Mouse (Mus musculus) liver, embryonic 12.5 days (tissue): ENCODE results near the gene Trpc7. TPM values are rescaled to one million over a fixed set of nuclear protein-coding genes. Genes with fewer than 3 reads are reported as not detected.

ENCODE experiments used
- ATAC-seq: fragments of 200-750 bp; cut with Nextera tagmentation; 2 replicates; pipeline ENCODE4 v1.8.0; 2017; ENCODE audit warnings: moderate number of reproducible peaks, mild to moderate bottlenecking, moderate library complexity
- H3K27ac ChIP-seq: fragments of 300-500 bp; sonication (generic); 2 replicates; pipeline ENCODE4 v1.5.1; 2016; ENCODE audit warnings: mild to moderate bottlenecking
- H3K27me3 ChIP-seq: fragments of 300-500 bp; sonication (generic); replicated peaks from 2 replicates; pipeline ENCODE4 v1.6.1; 2016; ENCODE audit warnings: mild to moderate bottlenecking, moderate library complexity
- H3K36me3 ChIP-seq: fragments of 300-500 bp; sonication (generic); 2 replicates; pipeline ENCODE4 v1.6.1; 2016; ENCODE audit warnings: mild to moderate bottlenecking, moderate library complexity
- H3K4me1 ChIP-seq: fragments of 300-500 bp; sonication (generic); 2 replicates; pipeline ENCODE4 v1.6.1; 2016
- H3K4me2 ChIP-seq: fragments of 300-500 bp; sonication (generic); 2 replicates; pipeline ENCODE4 v1.6.1; 2016; ENCODE audit warnings: mild to moderate bottlenecking, moderate library complexity
- H3K4me3 ChIP-seq: fragments of 300-500 bp; sonication (generic); 2 replicates; pipeline ENCODE4 v1.5.1; 2016; ENCODE audit warnings: mild to moderate bottlenecking, moderate library complexity
- H3K9ac ChIP-seq: fragments of 300-500 bp; sonication (generic); 2 replicates; pipeline ENCODE4 v1.6.1; 2016; ENCODE audit warnings: mild to moderate bottlenecking, moderate library complexity
- H3K9me3 ChIP-seq: fragments of 300-500 bp; sonication (generic); replicated peaks from 2 replicates; pipeline ENCODE4 v1.6.1; 2016; ENCODE audit warnings: mild to moderate bottlenecking, moderate library complexity
- WGBS: fragments of 180-500 bp; shearing (Covaris S2); methylation state at CpG from one replicate; pipeline ENCODE4 v1.1.7; 2016; ENCODE audit not compliant: insufficient replicate concordance; 5-methylcytosine and 5-hydroxymethylcytosine counted together
- polyA plus RNA-seq: library from polyadenylated mRNA; unstranded; fragments of >200 nt; fragmentation: Nextera tagmentation; extraction: Ambion mirVana; gene quantifications from 2 replicates; pipeline ENCODE4 v1.2.1, GENCODE M21; 2016

Gene Trpc7
- not detected in 2 replicates for polyA plus RNA-seq

DNA sequence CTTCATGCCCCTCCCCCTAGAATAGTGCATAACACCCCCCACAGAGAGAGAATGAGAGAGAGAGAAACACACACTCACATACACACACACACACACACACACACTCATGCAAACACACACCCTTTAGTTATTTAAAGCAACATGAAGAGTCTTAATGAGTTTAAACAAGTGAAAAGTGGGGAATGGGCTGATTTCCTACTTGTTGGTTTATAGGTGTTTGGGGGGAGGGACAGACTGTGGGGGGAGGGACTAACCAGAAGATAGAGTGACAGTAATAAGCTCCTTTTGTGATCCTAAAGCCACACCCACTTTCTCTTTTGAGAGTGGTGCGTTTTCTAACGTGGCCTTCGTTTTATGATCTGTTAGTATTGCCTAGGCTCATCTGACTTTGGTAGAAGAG is at the start of gene Trpc7:
Gene Trpc7, minus strand, starts transcription at position 101 of the 400 bp plus-strand sequence.
- no peaks in the 10 kb centered on the region for H3K9me3 ChIP-seq
- no peaks in the 10 kb centered on the region for H3K4me1 ChIP-seq
- H3K27ac ChIP-seq = no peak within 1 kb of the TSS
- no peaks in the 10 kb centered on the region for H3K27me3 ChIP-seq
- no peak within 1 kb of the TSS for H3K4me3 ChIP-seq
- H3K4me2 ChIP-seq = no peak within 1 kb of the TSS
- ATAC-seq = no peak
- H3K9ac ChIP-seq = no peak within 1 kb of the TSS
- WGBS = 61% methylated on average over 3 of the region's 3 CpGs
- H3K36me3 ChIP-seq = no peaks in the 10 kb centered on the region

DNA sequence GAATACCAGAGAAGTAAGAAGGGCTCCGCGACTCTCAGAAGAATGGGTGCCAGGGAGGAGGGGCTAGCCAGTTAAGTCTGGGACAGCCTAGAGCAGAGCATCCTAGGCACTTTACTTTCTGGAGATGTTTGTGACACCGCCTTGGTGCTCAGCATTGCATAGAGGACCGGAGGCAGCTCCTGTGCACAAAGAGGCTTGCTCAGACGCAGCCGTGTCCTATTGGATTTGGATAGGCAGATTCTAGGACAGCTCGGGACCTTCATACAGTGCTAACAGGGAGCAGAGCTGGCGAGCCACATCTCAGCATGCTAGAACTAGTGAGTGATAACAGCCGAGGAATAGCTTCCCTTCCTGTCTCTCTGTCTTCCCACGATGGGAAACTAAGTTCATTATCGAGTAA is 43.5 kb upstream of the Trpc7 start:
- no peak for ATAC-seq

DNA sequence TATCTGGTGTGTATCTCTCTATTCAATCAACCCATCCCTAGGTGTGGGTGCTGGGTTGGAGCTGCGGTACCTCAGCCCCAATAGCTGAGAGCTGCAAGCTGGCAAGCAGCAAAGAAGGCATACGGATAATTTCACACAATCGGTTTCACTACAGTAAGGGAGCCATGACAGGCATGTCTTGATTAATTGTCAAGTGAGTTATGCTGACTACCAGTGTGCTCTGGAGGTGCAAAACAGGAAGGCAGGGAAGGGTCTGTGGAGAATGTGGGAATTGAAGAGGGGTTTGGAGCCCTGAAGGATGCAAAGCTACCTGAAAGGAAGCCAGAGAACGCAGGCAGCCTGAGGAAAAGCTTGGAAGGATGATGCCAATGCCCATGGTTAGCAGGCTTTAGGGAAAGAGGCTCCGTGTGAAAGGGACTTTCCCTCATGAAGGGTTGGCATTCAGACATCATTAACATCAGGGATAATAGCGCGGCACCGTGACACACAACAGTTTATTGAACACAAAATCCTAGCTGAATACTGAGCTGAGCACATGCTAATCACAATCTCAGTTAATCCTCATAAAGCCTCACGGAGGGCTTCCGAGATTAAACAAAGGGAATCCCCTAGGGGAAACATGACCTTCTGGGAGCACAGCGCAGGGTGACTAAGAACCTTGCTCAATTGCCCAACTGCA is 38.2 kb upstream of the Trpc7 start:
- no peaks in the 10 kb centered on the region for H3K27me3 ChIP-seq
- no peak overlapping the region for H3K4me2 ChIP-seq
- no peaks in the 10 kb centered on the region for H3K36me3 ChIP-seq
- no peak overlapping the region for H3K4me3 ChIP-seq
- no peaks in the 10 kb centered on the region for H3K4me1 ChIP-seq
- H3K9ac ChIP-seq = no peak overlapping the region
- 67% methylated on average over 11 of the region's 11 CpGs for WGBS
- H3K9me3 ChIP-seq = no peaks in the 10 kb centered on the region
- ATAC-seq = no peak
- H3K27ac ChIP-seq = no peak overlapping the region

More for the DNA sequence above, 43.5 kb upstream of the Trpc7 start:
- H3K4me1 ChIP-seq = no peaks in the 10 kb centered on the region
- no peaks in the 10 kb centered on the region for H3K36me3 ChIP-seq
- H3K4me3 ChIP-seq = no peak overlapping the region
- no peak overlapping the region for H3K9ac ChIP-seq
- no peaks in the 10 kb centered on the region for H3K9me3 ChIP-seq
- no peaks in the 10 kb centered on the region for H3K27me3 ChIP-seq
- H3K27ac ChIP-seq = no peak overlapping the region
- H3K4me2 ChIP-seq = no peak overlapping the region
- WGBS = 70% methylated on average over 11 of the region's 11 CpGs

DNA sequence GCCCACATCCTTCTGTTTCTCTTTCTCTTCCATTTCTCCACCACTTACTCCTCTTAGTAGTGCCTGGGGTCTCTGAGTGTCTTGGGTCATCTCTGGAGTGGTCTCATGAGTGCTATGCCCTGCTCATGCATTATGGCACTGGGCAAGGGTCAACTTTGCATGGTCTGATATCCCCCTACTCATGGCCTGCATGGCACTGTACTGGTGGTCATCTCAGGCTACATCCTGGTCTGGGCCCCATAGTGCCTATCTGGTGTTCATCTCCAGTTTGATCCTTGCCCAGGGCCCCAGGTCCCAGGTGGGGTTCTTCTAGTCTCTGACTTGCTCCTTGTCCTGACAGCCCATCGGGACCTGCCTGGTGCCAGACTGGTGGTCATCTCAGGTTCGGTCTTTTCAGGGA is 34.6 kb upstream of the Trpc7 start:
- H3K27ac ChIP-seq = no peak overlapping the region
- H3K4me1 ChIP-seq = no peaks in the 10 kb centered on the region
- WGBS = 78% methylated on average over 2 of the region's 2 CpGs
- no peak overlapping the region for H3K4me2 ChIP-seq
- no peak overlapping the region for H3K9ac ChIP-seq
- no peak overlapping the region for H3K4me3 ChIP-seq
- no peaks in the 10 kb centered on the region for H3K36me3 ChIP-seq
- ATAC-seq = no peak
- no peaks in the 10 kb centered on the region for H3K27me3 ChIP-seq
- H3K9me3 ChIP-seq = no peaks in the 10 kb centered on the region

DNA sequence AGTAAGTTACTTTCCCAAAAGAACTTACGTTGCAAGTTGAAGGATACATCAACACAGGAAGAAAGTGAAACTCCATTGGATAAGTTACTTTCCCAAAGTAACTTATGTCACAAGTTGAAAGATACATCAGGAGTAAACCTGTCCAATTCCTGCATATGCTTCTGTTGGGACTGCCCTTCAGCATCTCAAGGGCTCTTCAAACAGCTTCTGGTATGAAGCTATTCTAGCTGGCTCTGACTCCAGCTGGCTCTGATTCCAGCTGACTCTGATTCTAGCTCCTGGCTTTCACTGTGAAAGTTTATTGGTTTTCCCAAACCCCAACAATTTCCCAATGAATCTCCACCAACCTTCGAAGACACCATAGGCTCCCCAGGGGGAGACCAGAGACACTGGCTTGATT is 27.2 kb upstream of the Trpc7 start:
- Histone ChIP-seq H3K27me3 (no peaks in the 10 kb centered on the region), H3K36me3 (no peaks in the 10 kb centered on the region), H3K4me1 (no peaks in the 10 kb centered on the region), H3K27ac (no peak overlapping the region), H3K4me2 (no peak overlapping the region), H3K9ac (no peak overlapping the region), H3K9me3 (no peaks in the 10 kb centered on the region), H3K4me3 (no peak overlapping the region)
- 50% methylated on average over 2 of the region's 2 CpGs for WGBS
- no peak for ATAC-seq

DNA sequence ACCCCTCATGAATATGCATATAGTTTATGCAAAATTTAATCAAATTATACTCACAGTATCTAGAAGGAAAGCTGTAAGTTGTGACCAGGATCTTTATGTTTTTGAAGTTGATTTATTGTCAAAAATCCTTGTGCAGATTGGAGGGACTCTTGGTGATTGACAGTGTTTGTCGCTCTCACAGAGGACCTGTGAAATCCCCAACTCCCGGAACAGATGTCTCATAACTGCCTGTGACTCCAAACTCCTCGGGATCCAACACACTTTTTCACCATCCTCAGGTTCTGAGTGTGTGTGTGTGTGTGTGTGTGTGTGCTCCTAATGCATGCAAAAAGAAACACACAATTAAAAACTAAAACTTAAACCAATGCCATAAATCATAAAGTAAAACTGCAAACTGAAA is 25.5 kb upstream of the Trpc7 start:
- Histone ChIP-seq H3K9ac (no peak overlapping the region), H3K4me1 (no peaks in the 10 kb centered on the region), H3K4me2 (no peak overlapping the region), H3K9me3 (no peaks in the 10 kb centered on the region), H3K36me3 (no peaks in the 10 kb centered on the region), H3K27ac (no peak overlapping the region), H3K27me3 (no peaks in the 10 kb centered on the region), H3K4me3 (no peak overlapping the region)
- WGBS = 53% methylated on average over 3 of the region's 3 CpGs
- ATAC-seq = no peak

DNA sequence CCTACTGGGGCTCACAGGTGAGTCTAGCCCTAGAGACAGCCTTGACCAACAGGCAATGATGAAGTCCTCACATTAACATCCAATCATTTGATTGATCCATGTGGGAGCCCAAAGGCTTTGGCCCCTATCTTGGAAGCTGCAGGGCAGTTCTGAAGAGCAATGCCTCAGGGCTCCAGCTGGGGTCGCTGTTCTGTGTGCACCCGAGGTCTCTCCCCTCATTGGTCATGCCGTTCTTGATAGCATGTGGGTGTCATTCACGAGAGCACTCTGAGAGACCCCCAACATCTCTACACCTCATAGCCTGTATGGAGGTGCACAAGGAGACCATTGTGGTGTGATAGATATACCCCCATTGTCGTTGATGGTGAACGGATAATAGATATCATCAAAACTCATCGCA is 18.9 kb upstream of the Trpc7 start:
- no peak overlapping the region for H3K4me2 ChIP-seq
- no peak overlapping the region for H3K9ac ChIP-seq
- no peak overlapping the region for H3K4me3 ChIP-seq
- WGBS = 65% methylated on average over 7 of the region's 7 CpGs
- no peaks in the 10 kb centered on the region for H3K9me3 ChIP-seq
- no peaks in the 10 kb centered on the region for H3K27me3 ChIP-seq
- ATAC-seq = no peak
- no peak overlapping the region for H3K27ac ChIP-seq
- no peaks in the 10 kb centered on the region for H3K36me3 ChIP-seq
- no peaks in the 10 kb centered on the region for H3K4me1 ChIP-seq

DNA sequence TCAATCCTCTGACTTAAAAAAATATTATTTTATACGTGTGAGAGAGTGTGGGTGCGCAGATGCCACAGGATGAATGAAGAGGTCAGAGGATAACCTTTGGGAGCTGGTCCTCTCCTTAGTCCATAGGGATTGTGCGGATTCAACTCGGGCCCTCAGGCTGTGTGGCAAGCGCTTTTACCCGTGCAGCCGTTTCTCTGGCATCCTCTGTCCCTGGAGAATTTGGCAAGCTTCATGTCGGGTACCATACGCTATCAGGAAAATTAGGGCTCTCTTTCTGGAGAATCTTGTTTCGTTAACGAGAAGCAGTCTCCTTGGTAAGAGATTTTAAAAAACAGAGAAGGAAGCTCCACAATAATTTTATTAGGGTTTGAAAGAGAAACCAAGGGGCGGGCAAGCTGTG is 15.3 kb upstream of the Trpc7 start:
- ATAC-seq = no peak
- no peaks in the 10 kb centered on the region for H3K27me3 ChIP-seq
- 69% methylated on average over 12 of the region's 12 CpGs for WGBS
- H3K4me3 ChIP-seq = no peak overlapping the region
- no peaks in the 10 kb centered on the region for H3K4me1 ChIP-seq
- no peak overlapping the region for H3K4me2 ChIP-seq
- no peaks in the 10 kb centered on the region for H3K36me3 ChIP-seq
- H3K9me3 ChIP-seq = no peaks in the 10 kb centered on the region
- H3K9ac ChIP-seq = no peak overlapping the region
- H3K27ac ChIP-seq = no peak overlapping the region

DNA sequence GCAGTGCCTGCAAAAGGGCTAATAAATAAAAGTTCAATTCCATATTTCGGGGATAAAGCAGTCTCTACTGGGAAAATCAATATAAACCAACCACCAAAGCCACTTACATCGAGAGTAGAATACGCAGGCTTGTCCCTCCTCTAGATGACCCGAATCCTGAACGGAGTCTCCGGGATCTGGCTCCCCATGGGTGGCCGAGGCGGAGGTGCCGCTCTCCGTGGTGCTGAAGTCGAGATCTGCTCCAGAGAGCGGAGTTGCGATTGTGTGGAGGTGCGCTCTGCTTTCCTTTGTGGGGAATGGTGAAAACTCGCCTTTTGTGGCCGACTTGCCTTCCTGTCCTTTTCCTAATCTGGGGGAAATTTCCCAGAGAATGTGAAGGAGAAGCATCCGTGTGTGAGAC is 407 bp downstream of the Trpc7 start:
- no peak for ATAC-seq
- Histone ChIP-seq H3K27ac (no peak overlapping the region), H3K36me3 (no peaks in the 10 kb centered on the region), H3K4me2 (no peak overlapping the region), H3K4me3 (no peak overlapping the region), H3K9ac (no peak overlapping the region), H3K9me3 (no peaks in the 10 kb centered on the region), H3K27me3 (no peaks in the 10 kb centered on the region), H3K4me1 (no peaks in the 10 kb centered on the region)
- WGBS = 6% methylated on average over 17 of the region's 17 CpGs

DNA sequence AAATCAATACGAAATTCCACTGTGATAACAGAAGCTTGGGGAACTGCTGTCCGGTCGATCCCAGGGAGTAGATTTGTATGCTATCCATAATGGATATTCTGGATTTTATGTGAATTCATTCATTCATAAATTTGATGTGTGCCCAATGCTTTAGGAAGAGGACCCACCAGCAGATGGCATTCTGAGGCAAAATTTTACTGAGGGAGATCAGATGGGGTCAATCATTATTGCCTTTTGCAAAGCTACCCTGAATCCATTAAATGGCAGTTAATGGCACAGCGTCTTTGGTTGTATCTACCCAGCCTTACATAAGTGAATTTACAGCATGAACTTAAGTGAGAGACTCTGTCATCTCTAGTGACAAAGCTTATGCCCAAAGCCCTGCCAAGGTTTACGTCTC is 1.2 kb downstream of the Trpc7 start:
- Histone ChIP-seq H3K27me3 (no peaks in the 10 kb centered on the region), H3K4me3 (no peak overlapping the region), H3K4me2 (no peak overlapping the region), H3K9ac (no peak overlapping the region), H3K4me1 (no peaks in the 10 kb centered on the region), H3K9me3 (no peaks in the 10 kb centered on the region), H3K36me3 (no peaks in the 10 kb centered on the region), H3K27ac (no peak overlapping the region)
- WGBS = 65% methylated on average over 5 of the region's 5 CpGs
- ATAC-seq = no peak

DNA sequence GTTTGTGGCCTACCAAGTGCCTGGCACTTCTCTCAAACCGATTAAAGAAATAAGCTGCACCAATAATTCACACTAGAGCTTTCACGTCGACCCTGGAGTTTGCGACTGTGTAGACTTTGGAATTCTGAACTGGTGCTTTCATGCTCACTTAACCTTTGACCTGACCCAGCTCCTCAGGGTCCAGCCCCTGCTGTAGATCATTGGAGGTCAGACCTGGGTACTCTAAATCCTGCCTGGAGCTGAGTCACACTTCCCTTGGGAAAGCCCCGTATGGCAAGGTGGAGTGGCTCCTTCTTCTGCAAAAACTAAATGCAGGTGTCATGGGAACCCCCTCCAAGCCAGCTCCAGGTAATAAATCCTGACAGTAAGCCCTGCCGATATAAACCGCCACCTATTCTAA is 5.9 kb downstream of the Trpc7 start:
- Histone ChIP-seq H3K4me2 (no peak overlapping the region), H3K4me1 (no peaks in the 10 kb centered on the region), H3K27me3 (no peaks in the 10 kb centered on the region), H3K36me3 (no peaks in the 10 kb centered on the region), H3K4me3 (no peak overlapping the region), H3K27ac (no peak overlapping the region), H3K9me3 (0 out of 2 replicates have a peak, but pooled peaks cover 7% of the 10 kb centered on the region), H3K9ac (no peak overlapping the region)
- WGBS = 67% methylated on average over 7 of the region's 7 CpGs
- no peak for ATAC-seq

DNA sequence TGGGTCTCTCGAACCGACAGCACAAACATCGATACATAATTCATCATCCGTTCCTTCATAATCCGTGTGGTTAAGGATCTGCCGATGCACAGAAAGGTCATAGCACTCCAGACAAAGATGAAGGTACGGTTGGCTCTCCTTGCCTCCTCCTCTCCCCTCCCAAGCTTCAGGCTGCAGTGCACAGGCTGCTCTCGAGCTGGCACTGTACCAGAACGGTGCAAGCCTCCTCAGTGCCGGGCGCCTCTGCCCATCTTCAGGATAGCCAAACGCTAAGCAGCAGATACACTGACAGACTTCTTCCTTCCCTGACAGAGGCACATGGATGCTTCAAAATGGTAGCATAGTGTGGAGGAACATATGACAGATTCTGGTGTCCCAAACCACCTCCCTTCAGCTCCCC is 12.9 kb downstream of the Trpc7 start:
- H3K4me3 ChIP-seq = no peak overlapping the region
- H3K4me1 ChIP-seq = no peaks in the 10 kb centered on the region
- WGBS = 80% methylated on average over 12 of the region's 12 CpGs
- no peak overlapping the region for H3K27ac ChIP-seq
- no peaks in the 10 kb centered on the region for H3K36me3 ChIP-seq
- H3K9ac ChIP-seq = no peak overlapping the region
- H3K4me2 ChIP-seq = no peak overlapping the region
- H3K9me3 ChIP-seq = 0 out of 2 replicates have a peak, but pooled peaks cover 7% of the 10 kb centered on the region
- no peak for ATAC-seq
- H3K27me3 ChIP-seq = no peaks in the 10 kb centered on the region

DNA sequence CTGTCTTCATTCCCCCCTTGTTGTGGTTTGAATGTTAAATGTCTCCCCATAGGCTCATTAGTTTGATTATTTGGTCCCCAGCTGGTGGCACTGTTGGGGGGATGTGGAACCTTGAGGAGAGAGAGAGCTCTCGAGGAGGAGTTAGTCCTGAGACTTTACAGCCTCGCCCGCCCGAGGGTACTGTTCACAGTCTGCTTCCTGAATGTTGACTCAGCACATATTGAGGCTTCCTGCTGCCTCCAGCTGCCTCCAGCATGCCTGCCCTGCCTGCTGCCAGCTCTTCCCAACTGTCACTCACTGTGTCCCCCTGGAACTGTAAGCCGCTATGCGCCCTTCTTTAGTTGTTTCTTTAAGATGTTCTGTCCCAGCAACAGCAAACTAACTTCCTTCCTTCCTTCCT is 31.2 kb downstream of the Trpc7 start:
- 72% methylated on average over 6 of the region's 6 CpGs for WGBS
- H3K27ac ChIP-seq = no peak overlapping the region
- no peaks in the 10 kb centered on the region for H3K36me3 ChIP-seq
- ATAC-seq = no peak
- H3K4me3 ChIP-seq = no peak overlapping the region
- H3K9ac ChIP-seq = no peak overlapping the region
- no peak overlapping the region for H3K4me2 ChIP-seq
- H3K27me3 ChIP-seq = no peaks in the 10 kb centered on the region
- H3K4me1 ChIP-seq = no peaks in the 10 kb centered on the region
- no peaks in the 10 kb centered on the region for H3K9me3 ChIP-seq
